Mouse (Mus musculus): ENCODE data around the gene Gjc3. TPM values are rescaled to one million over a fixed set of nuclear protein-coding genes. Genes with fewer than 3 reads are reported as not detected.
"Not testable (repeated sequence)": the region's sequence is repeated elsewhere in the genome, so short reads cannot be mapped to it uniquely, and the experiment has no call there.

Gene Gjc3
- polyA plus RNA-seq, 1 experiment from 2014 or later = not detected

DNA sequence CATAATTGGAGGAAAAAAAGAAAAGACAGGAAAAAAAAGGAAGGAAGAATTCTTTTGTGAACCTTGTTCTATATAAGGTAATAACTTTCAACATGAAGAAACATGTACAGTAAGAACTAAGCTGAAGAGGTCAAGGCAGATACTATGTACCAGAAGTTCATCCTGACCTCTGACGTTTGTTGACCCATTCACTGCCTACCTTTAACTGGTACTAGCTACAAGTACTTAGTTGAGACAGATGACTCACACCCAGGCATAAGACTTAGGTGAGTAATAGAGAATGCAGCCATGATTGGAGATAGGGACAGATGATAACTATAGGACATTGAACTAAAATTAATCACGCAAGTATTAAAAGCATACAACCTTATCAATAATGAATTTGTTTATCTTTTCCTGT lies 26.4 kb downstream of the Gjc3 start:
- ATAC-seq (replicated peaks; ENCODE audit: low FRiP score) = no peak
- H3K4me1 ChIP-seq (replicated peaks; ENCODE audit: control insufficient read depth, insufficient read depth, low read length) = no peaks in the 10 kb centered on the region
- H3K4me2 ChIP-seq (ENCODE audit: low read depth, low read length, severe bottlenecking) = no peak overlapping the region
- H3K27ac ChIP-seq (ENCODE audit: low read depth, low read length) = no peak overlapping the region
- no peaks in the 10 kb centered on the region for H3K9me3 ChIP-seq (ENCODE audit: control insufficient read depth, low read length)
- no peaks in the 10 kb centered on the region for H3K36me3 ChIP-seq (ENCODE audit: control insufficient read depth, insufficient read depth, low read length)
- DNase-seq (ENCODE audit: low spot score) = no peak
- H3K9ac ChIP-seq (ENCODE audit: low read length) = no peak overlapping the region
- H3K4me3 ChIP-seq (ENCODE audit: low read depth, low read length) = no peak overlapping the region
- no peaks in the 10 kb centered on the region for H3K27me3 ChIP-seq (ENCODE audit: control insufficient read depth, insufficient read depth, low read length)
- 87% methylated on average over 2 of the region's 2 CpGs for WGBS

DNA sequence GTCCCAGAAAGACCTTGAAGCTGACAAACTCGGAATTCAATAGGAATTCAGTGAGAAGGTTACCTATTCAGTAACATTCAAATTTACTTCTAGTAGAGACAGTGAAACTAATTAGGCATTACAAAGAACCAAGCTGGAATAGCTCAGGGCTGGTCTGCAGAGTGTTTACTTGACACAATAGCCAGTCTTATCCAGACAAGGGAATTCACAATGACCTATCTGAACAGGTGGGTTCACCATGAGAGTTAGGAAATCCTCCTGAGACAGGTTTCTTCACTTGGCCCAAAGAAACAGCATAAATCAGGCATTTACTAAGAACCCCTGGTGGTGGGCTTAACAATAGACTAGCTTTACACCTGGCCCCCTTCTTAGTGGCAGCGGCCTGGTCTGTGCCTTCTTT lies 29.0 kb downstream of the Gjc3 start:
- not testable (repeated sequence) for H3K36me3 ChIP-seq (ENCODE audit: control insufficient read depth, insufficient read depth, low read length); DNase-seq (ENCODE audit: low spot score); H3K27ac ChIP-seq (ENCODE audit: low read depth, low read length); H3K4me3 ChIP-seq (ENCODE audit: low read depth, low read length); H3K9ac ChIP-seq (ENCODE audit: low read length); H3K4me1 ChIP-seq (replicated peaks; ENCODE audit: control insufficient read depth, insufficient read depth, low read length); ATAC-seq (replicated peaks; ENCODE audit: low FRiP score); H3K9me3 ChIP-seq (ENCODE audit: control insufficient read depth, low read length); H3K27me3 ChIP-seq (ENCODE audit: control insufficient read depth, insufficient read depth, low read length); H3K4me2 ChIP-seq (ENCODE audit: low read depth, low read length, severe bottlenecking)
- 70% methylated on average over 2 of the region's 2 CpGs for WGBS

- no peak for ATAC-seq (replicated peaks; ENCODE audit: low FRiP score)
- H3K36me3 ChIP-seq (ENCODE audit: control insufficient read depth, insufficient read depth, low read length) = no peaks in the 10 kb centered on the region
Observed at GRCm38 (mm10) chr5:137928439-137928838, 34.5 kb downstream of the Gjc3 start.

GRCm38 (mm10) chr5:137922171-137922570 lies 40.7 kb downstream of the Gjc3 start:
- Histone ChIP-seq H3K36me3 (ENCODE audit: control insufficient read depth, insufficient read depth, low read length) (no peaks in the 10 kb centered on the region), H3K9me3 (ENCODE audit: control insufficient read depth, low read length) (no peaks in the 10 kb centered on the region), H3K4me2 (ENCODE audit: low read depth, low read length, severe bottlenecking) (no peak overlapping the region), H3K4me1 (replicated peaks; ENCODE audit: control insufficient read depth, insufficient read depth, low read length) (no peaks in the 10 kb centered on the region), H3K27ac (ENCODE audit: low read depth, low read length) (no peak overlapping the region), H3K9ac (ENCODE audit: low read length) (no peak overlapping the region), H3K4me3 (ENCODE audit: low read depth, low read length) (no peak overlapping the region), H3K27me3 (ENCODE audit: control insufficient read depth, insufficient read depth, low read length) (no peaks in the 10 kb centered on the region)
- ATAC-seq (replicated peaks; ENCODE audit: low FRiP score) (no peak), DNase-seq (ENCODE audit: low spot score) (no peak)

More at GRCm38 (mm10) chr5:137928439-137928838, 34.5 kb downstream of the Gjc3 start:
- no peak overlapping the region for H3K9ac ChIP-seq (ENCODE audit: low read length)
- H3K4me3 ChIP-seq (ENCODE audit: low read depth, low read length) = no peak overlapping the region
- no peaks in the 10 kb centered on the region for H3K4me1 ChIP-seq (replicated peaks; ENCODE audit: control insufficient read depth, insufficient read depth, low read length)
- H3K4me2 ChIP-seq (ENCODE audit: low read depth, low read length, severe bottlenecking) = no peak overlapping the region
- H3K27ac ChIP-seq (ENCODE audit: low read depth, low read length) = no peak overlapping the region
- H3K27me3 ChIP-seq (ENCODE audit: control insufficient read depth, insufficient read depth, low read length) = no peaks in the 10 kb centered on the region
- no peaks in the 10 kb centered on the region for H3K9me3 ChIP-seq (ENCODE audit: control insufficient read depth, low read length)
- DNase-seq (ENCODE audit: low spot score) = no peak
- 83% methylated on average over 11 of the region's 11 CpGs for WGBS

GRCm38 (mm10) chr5:137921532-137921931 lies 41.4 kb downstream of the Gjc3 start, which contains the start of gene Cyp3a13:
Gene Cyp3a13, minus strand, starts transcription at chr5:137921619.
- H3K9me3 ChIP-seq (ENCODE audit: control insufficient read depth, low read length) = no peaks in the 10 kb centered on the region
- no peak within 1 kb of the TSS for H3K27ac ChIP-seq (ENCODE audit: low read depth, low read length)
- H3K27me3 ChIP-seq (ENCODE audit: control insufficient read depth, insufficient read depth, low read length) = no peaks in the 10 kb centered on the region
- WGBS = 53% methylated on average over 2 of the region's 2 CpGs
- H3K36me3 ChIP-seq (ENCODE audit: control insufficient read depth, insufficient read depth, low read length) = no peaks in the 10 kb centered on the region
- no peaks in the 10 kb centered on the region for H3K4me1 ChIP-seq (replicated peaks; ENCODE audit: control insufficient read depth, insufficient read depth, low read length)
- H3K4me2 ChIP-seq (ENCODE audit: low read depth, low read length, severe bottlenecking) = no peak within 1 kb of the TSS
- no peak for ATAC-seq (replicated peaks; ENCODE audit: low FRiP score)
- H3K4me3 ChIP-seq (ENCODE audit: low read depth, low read length) = no peak within 1 kb of the TSS
- no peak within 1 kb of the TSS for H3K9ac ChIP-seq (ENCODE audit: low read length)
- DNase-seq (ENCODE audit: low spot score) = no peak

GRCm38 (mm10) chr5:137915550-137915949 lies 47.3 kb downstream of the Gjc3 start:
- Histone ChIP-seq H3K9ac (ENCODE audit: low read length) (no peak overlapping the region), H3K4me2 (ENCODE audit: low read depth, low read length, severe bottlenecking) (no peak overlapping the region), H3K27ac (ENCODE audit: low read depth, low read length) (no peak overlapping the region), H3K4me3 (ENCODE audit: low read depth, low read length) (no peak overlapping the region), H3K27me3 (ENCODE audit: control insufficient read depth, insufficient read depth, low read length) (no peaks in the 10 kb centered on the region), H3K4me1 (replicated peaks; ENCODE audit: control insufficient read depth, insufficient read depth, low read length) (no peaks in the 10 kb centered on the region), H3K9me3 (ENCODE audit: control insufficient read depth, low read length) (no peaks in the 10 kb centered on the region), H3K36me3 (ENCODE audit: control insufficient read depth, insufficient read depth, low read length) (no peaks in the 10 kb centered on the region)
- ATAC-seq (replicated peaks; ENCODE audit: low FRiP score) (no peak), DNase-seq (ENCODE audit: low spot score) (no peak)
- 84% methylated on average over 6 of the region's 6 CpGs for WGBS

DNA sequence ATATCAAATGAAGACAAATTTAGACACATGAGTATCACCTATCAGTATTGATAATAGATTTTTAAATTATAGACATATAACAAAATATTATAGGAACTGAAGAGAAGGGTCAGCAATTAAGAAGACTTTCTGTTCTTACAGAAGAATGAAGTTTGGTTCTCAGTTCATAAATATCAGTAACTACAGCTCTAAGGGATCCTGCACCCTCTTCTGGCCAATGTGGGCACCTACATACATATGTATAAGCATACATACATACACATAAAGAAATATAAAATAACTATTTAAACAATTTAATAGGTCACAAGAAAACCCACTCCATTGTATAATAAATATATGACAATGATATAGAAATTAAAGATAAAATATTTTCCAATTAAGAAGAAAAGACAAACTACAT lies 48.4 kb downstream of the Gjc3 start:
- Histone ChIP-seq H3K4me1 (replicated peaks; ENCODE audit: control insufficient read depth, insufficient read depth, low read length) (no peaks in the 10 kb centered on the region), H3K9me3 (ENCODE audit: control insufficient read depth, low read length) (no peaks in the 10 kb centered on the region), H3K4me3 (ENCODE audit: low read depth, low read length) (no peak overlapping the region), H3K9ac (ENCODE audit: low read length) (no peak overlapping the region), H3K4me2 (ENCODE audit: low read depth, low read length, severe bottlenecking) (no peak overlapping the region), H3K27me3 (ENCODE audit: control insufficient read depth, insufficient read depth, low read length) (no peaks in the 10 kb centered on the region), H3K36me3 (ENCODE audit: control insufficient read depth, insufficient read depth, low read length) (no peaks in the 10 kb centered on the region), H3K27ac (ENCODE audit: low read depth, low read length) (no peak overlapping the region)
- DNase-seq (ENCODE audit: low spot score) = no peak
- no peak for ATAC-seq (replicated peaks; ENCODE audit: low FRiP score)

GRCm38 (mm10) chr5:137909564-137910262 lies 53.2 kb downstream of the Gjc3 start:
- ATAC-seq (replicated peaks; ENCODE audit: low FRiP score) (no peak), DNase-seq (ENCODE audit: low spot score) (no peak)
- no peak overlapping the region for H3K9ac ChIP-seq (ENCODE audit: low read length)
- H3K9me3 ChIP-seq (ENCODE audit: control insufficient read depth, low read length) = no peaks in the 10 kb centered on the region
- WGBS = 90% methylated on average over 3 of the region's 3 CpGs
- no peaks in the 10 kb centered on the region for H3K4me1 ChIP-seq (replicated peaks; ENCODE audit: control insufficient read depth, insufficient read depth, low read length)
- no peak overlapping the region for H3K4me2 ChIP-seq (ENCODE audit: low read depth, low read length, severe bottlenecking)
- H3K36me3 ChIP-seq (ENCODE audit: control insufficient read depth, insufficient read depth, low read length) = no peaks in the 10 kb centered on the region
- H3K4me3 ChIP-seq (ENCODE audit: low read depth, low read length) = no peak overlapping the region
- no peaks in the 10 kb centered on the region for H3K27me3 ChIP-seq (ENCODE audit: control insufficient read depth, insufficient read depth, low read length)
- no peak overlapping the region for H3K27ac ChIP-seq (ENCODE audit: low read depth, low read length)
